Mouse (Mus musculus) 416B (cell line): ENCODE measurements around the gene Asic1.
A peak's percentile ranks its signal among the peaks of the same experiment; 100 is the strongest.
"Not testable (repeated sequence)": the region's sequence is repeated elsewhere in the genome, so short reads cannot be mapped to it uniquely, and the experiment has no call there.

Experiments used
- DNase-seq: peaks from one replicate; pipeline ENCODE4 v3.0.0; 2011; ENCODE audit warnings: low read depth

Gene Asic1

DNA sequence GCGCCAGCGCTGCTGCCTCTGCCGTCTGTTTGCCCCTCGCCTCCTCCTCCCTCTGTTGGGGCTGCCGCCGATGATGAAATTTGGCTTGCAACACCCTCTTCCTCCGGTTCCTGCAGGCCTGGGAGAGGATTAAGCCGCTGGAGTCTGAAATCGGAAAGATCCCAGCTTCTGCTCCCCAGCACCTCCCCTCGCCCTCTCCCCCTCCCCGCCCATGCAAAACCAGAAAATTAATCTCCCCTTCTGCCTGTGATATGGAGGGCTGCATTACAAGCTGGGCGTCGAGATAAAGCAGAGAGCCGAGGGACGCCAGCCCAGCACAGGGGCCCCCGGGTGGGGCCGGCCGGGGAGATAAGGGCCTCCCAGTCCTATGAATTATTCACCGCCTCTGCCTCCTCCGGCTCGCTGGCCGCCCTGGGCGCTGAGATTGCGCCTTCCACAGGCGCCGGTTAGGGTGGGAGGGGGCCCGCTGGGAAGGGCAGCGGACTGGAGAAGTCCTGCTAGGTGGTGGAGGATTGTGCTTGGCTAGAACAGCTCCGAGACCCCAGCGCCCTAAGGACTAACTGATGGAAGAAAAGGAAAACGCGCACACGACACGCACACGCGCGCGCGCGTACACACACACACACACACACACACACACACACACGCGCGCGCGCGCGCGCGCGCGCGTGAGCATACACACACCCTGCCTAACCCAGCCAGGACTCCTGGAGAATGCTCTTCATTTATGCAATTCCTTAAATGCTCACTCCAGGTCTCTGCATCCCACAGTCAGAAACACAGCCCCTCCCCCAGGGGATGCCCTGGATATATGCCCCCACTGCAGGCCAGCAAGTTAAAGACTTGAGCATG is 5.3 kb upstream of the Asic1 start:
- DNase-seq = peak; percentile 94

DNA sequence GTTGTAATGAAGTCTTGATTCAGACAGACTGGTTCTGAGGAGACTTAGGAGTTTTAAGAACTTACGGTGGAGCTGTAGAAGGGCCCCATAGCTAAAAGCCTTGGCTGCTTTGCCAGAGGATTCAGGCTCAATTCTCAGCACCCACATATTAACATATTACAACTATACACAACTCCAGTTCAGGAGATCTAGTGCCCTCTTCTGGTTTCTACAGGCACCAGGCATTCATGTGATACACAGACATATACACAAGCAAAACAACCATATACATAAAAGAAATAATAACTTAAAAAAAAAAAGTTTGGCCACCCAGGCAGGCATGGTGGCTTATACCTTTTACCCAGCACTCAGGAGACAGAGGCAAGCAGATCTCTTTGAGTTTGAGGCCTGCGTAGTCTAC is 2.6 kb upstream of the Asic1 start:
- DNase-seq = no peak

DNA sequence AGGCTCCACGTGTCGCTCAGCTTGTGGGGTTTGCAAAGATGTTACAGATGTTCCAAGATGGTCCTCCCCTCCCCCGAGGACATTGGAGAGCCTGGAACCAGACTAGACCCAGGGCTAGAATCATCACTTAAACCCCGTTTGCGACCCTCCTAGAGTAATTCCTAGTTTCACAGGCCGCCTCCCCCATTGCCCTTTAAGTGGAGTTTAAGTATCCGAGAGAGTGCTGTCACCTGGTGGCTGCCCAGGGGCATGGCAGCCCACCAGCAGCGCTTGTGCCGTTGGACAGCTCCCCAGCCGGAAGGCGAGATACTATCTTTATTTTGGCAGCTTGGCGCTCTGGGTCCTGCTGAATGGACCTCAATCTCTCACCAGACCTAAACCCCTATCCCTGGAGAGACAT is 1.3 kb upstream of the Asic1 start:
- peak; percentile 77 for DNase-seq

DNA sequence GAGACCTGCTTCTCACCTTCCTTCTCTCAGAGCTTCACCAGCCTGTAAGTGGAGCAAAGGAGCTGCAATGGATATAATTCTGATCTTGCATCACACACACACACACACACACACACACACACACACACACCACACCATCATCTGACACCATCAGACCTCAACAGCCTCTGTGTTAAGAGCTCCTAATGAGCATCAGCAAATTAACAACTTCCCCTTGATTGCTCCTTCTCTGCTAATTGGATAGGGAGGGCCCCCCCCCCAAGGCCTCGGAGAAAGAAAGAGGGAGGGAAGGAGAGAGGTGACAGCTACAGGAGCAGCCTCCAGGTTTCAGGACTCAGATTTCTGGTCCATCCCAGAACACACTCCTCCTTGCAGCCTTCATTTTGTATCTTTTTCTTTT is 776 bp upstream of the Asic1 start:
- no peak for DNase-seq

DNA sequence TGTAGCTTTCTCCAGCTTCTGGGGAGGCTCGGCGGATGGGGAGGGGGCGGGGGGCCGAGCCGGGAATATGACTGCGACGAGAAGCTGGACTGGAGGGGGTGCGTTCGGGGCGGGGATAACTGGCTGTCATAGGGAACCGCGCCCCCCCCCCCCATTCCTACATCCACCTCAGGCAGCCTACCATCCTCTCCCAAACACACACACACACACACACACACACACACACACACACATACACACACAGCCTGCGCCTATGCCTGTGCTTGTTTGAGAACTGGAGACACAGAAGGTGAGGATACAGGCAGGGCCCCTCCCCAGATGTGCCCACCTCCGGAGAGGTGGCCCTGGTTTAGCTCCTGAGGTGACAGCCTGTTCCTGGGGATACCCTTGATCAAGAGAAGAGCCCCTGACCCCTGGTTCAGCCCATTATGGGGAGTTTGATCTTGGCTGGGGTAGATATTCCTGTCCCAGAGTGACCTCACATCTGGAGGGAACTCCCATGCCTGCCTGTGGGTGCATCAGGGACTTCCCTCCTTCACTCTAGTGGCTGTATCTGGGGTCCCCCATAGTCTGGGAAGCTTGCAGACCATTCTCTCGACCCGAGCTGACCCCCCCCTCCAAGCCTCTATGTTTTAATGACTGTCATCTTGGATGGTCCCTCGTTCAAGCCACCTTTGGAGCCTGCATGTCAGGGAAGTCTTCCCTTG is 949 bp downstream of the Asic1 start:
- no peak for DNase-seq

DNA sequence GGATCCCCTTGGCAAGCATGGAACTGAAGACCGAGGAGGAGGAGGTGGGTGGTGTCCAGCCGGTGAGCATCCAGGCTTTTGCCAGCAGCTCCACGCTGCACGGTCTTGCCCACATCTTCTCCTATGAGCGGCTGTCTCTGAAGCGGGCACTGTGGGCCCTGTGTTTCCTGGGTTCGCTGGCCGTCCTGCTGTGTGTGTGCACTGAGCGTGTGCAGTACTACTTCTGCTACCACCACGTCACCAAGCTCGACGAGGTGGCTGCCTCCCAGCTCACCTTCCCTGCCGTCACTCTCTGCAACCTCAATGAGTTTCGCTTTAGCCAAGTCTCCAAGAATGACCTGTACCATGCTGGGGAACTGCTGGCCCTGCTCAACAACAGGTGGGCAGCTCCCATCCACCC is 1.6 kb downstream of the Asic1 start:
- DNase-seq = no peak

DNA sequence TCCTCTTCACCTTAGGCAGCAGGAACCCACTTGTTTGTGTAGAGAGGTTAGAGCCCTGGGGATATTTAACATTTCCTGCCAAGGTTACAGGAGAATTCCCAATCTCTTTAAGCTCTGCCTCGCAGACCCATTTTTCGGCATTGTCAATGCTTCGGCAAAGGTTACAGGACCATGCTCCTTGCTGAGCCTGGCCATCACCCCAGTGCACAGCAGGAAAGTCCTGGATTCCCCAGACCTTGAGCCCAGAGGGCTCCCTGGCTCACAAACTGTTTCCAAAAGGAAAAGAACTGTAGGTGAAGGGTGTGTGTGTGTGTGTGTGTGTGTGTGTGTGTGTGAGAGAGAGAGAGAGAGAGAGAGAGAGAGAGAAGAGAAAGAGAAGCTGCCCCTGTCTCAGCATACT is 4.7 kb downstream of the Asic1 start:
- no peak for DNase-seq

DNA sequence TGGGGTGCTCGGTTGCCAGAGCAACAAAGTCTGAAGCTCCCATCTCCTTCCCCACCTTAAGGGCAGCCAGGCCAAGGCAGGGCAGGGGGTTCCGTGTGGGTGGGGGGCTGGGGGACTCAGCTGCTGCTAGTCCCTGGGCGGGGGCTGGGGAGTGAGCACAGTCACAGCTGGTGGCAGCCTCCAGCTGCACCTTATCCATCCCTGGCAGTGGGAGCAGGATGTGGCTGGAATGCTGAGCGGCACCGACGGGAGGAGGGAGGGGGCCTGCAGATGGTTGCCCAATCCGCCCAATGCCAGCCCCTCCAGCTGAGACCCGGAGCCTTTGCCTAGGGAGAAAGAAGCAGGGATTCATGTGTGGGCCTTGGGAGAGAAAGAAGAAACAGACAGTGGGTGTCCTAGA is 6.9 kb downstream of the Asic1 start:
- DNase-seq = no peak

DNA sequence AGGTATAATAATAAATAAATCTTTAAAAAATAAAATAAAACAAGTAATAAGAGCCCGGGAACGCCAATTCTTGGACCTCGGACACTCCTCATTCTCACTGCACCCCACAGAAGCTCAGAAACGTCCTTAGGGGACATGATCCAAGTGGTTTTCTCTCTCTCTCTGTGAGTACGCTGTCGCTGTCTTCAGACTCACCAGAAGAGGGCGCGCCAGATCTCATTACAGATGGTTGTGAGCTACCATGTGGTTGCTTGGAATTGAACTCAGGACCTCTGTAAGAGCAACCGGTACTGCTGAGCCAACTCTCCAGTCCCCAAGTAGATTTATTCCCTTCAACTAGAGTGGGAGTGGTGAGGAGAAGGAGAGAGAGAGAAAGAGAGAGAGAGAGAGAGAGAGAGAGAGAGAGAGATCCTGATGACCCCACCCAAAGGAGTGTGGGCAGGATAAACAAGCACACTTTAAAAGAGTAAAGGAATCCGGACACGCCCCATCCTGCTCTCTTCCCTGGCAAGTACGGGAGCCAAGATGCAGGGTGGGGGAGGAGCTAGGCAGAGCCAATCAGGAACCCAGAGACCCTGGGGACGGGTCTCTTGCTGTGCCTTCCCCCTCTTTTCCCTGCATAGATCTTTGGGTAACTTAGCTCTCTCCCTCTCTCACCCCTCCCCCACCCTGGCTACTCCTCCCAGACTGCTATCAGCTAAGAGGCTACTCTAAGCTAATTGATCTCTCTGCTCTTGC is 8.1 kb downstream of the Asic1 start:
- DNase-seq = peak; percentile 67

DNA sequence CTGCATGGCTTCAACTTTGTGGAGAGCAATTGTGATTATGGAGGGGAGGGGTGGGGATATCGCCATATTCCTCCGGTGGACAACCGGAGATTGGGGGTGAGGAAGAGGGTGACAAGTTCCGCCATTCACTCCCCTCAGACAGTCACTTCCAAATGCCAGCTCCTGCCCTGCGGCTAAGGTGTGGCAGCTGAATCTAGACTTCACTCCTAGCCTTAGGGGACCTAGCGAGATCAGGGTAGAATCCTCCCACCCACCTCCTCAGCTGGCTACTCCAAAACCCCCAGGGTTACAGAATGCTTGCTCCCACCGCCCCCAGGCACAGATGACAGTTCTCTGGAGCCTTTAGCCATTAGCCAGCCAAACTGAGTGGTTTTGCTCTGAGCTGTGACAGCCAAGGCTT is 8.8 kb downstream of the Asic1 start:
- no peak for DNase-seq

DNA sequence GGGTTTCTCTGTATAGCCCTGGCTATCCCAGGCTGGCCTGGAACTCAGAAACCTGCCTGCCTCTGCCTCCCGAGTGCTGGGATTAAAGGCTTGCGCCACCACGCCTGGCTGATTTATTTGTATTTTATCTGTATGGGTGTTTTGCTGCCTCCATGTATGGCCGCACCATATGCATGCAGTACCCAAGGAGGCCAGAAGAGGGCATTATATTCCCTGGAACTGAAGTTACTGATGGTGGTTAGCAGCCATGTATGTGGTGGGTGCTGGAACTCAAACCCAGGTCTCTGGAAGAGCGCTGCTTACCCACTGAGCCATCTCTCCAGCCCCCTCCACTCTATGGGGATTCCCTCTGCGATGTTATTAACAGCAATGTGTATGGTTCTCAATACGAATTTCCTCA is 12.7 kb downstream of the Asic1 start:
- DNase-seq = peak; percentile 57

DNA sequence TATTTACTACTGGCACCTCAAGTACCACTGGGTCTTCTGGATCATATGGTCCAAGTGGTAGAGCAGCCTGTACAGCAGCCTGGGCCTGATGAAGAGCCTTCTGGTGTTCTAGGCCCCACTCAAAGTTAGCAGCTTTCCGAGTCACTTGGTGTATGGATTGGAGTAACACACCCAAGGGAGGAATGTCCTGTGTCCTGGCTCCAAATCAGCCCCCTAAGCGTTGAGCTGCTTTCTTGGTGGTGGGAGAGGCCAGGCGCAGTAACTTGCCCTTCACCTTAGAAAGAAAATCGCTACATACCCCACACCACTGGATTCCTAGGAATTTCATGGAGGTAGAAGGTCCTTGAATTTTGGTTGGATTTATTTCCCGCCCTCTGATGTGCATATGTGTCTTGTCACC is 14.0 kb downstream of the Asic1 start:
- no peak for DNase-seq

DNA sequence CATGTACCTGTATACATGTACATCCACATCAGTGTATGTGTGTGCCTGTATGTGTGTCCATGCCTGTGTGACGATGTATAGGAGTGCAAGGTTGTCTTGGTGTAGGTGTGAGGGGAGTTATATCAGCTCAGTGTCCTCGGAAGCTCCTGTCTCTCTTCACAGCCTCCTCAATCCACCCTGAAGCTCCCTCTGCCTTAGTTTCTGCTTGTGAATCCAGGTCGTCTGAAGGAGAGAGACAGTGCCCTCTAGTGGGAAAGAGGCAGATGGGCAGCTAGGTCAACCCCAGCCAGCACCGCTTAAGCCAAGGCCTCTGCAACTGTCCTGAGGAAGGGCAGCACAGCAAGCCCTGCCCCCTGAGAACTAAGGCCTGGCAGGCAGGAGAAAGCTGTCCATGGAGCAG is 18.5 kb downstream of the Asic1 start:
- DNase-seq = peak; percentile 77

DNA sequence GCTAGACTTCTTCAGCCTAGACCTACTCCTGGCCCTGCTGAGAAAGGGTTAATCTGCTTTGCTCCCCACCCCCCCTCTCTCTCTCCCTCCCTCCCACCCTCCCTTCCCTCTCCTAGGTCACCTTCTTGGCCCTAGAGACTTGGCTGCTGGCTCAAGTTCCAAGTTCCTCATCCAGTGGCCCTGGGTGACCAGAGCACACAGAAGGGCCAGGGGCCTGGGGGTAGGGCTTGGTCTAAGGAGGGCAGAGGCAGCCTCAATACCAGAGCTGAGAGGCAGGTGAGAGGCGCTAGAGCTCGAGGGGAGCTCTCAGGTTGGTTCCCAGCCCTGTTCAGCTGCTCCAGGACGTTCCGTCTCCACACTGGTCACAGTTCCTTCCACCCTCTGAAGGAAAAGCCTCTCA is 20.8 kb downstream of the Asic1 start:
- DNase-seq = no peak

DNA sequence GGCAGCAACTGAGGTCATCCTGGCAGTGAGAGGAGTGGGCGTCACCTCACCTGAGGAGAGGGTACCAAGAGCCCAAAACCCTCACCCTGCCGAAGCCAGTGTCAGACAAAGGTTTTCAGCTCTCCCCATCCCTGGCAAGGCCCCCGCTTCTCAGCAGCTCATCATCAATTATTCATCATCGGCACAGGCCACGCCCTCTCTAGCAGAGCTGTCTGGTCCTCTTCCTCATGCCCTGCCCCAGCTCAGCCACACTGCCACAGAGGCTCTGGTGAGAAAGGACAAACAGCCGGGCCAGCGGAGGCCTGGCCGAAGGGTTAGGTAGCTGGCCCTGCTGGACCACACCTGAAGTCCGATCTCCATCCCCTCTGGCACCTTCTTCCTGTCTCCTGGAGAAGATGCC is 21.8 kb downstream of the Asic1 start:
- no peak for DNase-seq

DNA sequence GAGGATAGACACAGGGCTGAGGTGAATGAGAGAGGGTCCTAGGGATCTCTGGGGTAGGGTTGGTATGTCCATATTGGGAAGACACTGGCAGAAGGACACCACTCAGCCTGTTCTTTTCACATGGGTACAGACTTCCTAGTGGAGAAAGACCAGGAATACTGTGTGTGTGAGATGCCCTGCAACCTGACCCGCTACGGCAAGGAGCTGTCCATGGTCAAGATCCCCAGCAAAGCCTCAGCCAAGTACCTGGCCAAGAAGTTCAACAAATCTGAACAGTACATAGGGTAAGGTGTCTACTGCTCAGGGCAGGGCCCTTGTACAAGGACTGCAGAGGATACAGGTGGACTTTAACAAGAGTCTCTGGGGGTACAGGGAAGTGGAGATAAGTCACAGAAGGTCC is 27.1 kb downstream of the Asic1 start:
- no peak for DNase-seq

DNA sequence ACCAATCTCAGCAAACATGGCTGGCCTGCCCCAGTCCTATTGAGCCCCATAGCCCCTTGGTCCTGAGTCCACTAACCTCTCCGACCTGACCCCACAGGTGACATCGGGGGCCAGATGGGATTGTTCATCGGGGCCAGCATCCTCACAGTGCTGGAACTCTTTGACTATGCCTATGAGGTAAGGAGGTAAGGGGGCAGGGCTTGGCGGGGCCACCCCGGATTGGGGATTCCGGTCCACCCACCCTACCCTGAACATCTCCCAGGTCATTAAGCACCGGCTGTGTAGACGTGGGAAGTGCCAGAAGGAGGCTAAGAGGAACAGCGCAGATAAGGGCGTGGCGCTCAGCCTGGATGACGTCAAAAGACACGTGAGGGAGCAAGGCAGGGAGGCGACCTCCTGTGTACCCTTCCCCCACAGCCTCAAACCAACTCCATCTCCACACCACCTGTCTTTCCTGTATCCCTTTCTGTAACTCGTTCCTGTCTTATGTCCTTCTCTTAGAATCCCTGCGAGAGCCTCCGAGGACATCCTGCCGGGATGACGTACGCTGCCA is 28.4 kb downstream of the Asic1 start:
- no peak for DNase-seq

DNA sequence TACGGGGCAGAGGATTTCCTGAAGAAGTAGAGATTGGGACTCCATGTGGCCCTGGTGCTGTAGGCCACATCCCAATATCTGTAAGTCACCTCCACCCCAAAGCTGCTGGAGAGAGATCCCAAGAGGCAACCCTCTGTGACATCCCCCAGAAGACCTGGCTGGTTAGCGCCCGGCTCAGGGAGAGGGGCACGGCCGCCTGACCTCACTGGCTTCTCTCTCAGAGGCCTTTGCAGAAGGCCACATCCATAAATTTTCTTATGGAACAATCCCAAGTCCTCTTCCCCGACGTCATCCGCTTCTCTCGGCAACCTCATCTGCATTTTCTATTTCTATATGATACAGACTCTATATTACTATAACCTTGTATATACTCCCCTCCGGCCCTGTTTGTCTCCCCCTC is 29.5 kb downstream of the Asic1 start:
- no peak for DNase-seq

DNA sequence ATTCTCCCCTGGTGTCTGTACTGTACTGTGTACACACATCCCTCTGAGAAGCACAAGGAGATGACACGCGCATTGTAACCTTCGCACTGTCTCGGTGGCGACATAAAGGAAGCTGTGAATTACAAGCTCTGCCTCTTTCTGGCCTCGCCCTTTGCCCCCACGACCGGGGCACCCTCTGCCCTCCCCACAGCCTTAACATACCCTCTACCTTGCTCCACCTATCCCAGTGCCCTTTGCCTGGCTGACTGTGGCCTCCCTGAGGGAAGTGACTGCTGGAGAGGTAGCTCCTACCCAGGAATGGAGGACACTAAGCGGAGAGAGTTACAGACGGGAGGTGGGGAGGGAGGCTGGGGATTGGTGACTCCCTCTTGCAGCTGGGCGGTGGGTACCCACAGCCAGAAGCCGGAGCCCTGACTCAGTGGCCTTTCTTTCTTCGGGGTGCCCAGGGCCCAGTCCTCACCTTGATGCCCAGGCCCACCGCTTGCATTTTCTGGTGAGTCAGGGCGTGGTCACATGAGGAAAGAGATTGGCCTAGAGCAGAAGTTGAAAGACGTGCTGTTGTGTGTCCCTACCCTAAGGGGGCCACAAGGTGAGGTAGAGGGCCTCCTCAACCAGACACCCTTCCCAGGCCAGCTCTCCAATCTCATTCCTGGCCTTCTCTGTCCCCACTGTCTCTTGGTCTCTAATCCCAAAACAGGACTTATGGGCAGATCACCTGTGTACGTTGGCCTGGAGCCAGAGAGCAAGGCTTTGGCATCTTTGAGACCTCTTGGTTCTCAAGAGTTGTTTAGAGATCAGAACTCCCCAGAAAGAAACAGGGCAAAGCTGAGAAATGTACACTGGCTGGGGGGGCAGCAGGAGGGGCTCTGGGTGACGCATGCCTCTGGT is 30.3 kb downstream of the Asic1 start:
- DNase-seq = no peak

DNA sequence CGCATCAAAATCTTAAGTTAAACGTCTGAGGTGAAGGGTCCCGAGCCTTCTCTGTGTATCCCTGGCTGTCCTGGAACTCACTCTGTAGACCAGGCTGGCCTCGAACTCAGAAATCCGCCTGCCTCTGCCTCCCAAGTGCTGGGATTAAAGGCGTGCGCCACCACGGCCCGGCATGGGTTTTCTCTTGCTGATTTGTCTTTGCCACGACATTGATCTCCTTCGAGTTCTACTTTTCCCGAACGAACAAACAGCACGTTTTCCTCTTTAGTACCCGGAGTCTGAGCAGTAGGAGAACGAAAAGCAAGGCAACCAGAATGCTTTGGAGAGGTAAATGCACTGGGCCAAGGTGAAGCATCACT is 31.5 kb downstream of the Asic1 start:
- not testable (repeated sequence) for DNase-seq

DNA sequence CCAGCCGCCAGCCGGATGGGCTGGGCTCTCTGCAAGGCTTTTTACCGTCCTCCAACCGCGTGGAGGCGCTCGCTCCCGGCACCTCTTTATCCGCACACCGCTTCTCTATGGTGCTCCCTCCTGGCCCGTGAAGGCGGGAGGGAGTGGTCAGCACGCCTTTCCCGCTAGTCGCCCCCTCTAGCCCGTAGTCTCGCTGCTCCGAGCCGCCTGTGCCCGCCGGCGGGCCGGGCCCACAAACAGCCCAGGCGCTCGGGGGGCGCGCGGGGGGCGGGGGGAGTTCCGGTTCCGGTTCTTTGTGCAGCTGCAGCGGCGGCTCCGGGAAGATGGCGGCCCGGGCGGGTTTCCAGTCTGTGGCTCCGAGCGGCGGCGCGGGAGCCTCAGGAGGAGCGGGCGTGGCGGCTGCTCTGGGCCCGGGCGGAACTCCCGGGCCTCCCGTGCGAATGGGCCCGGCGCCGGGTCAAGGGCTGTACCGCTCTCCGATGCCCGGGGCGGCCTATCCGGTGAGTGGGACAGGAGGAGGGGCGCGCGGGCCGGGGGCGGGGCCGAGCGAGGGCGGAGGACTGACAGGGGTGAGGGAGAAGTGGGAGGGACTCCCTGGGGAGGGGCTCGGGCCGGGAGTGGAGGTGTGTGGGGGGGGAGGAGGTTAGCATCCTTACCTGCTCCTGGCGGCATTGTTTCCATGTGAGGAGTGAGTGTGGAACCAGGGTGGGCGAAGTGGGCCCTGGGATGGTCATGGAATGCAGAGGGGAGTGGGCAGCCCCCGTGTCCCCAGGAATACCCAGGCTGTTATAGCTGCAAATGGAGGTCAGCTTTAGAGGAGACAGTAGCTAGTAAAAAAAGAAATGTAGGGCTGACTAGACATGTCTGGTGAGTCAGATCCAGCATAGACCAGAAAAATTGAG is 32.1 kb downstream of the Asic1 start, which contains the start of gene Smarcd1:
TSS of gene Smarcd1 (plus strand) at position 131 of the 902 bp plus-strand sequence.
- peak; percentile 94 for DNase-seq
